Mouse (Mus musculus) liver, embryonic 16.5 days (tissue): ENCODE measurements around the gene Dpysl5. TPM values are rescaled to one million over a fixed set of nuclear protein-coding genes. Genes with fewer than 3 reads are reported as not detected.
"Not testable (repeated sequence)": the region's sequence is repeated elsewhere in the genome, so short reads cannot be mapped to it uniquely, and the experiment has no call there.

Experiments used
- ATAC-seq: fragments of 200-750 bp; cut with Nextera tagmentation; 2 replicates; pipeline ENCODE4 v1.8.0; 2017; ENCODE audit warnings: low read depth, mild to moderate bottlenecking, moderate number of reproducible peaks, moderate library complexity
- H3K27ac ChIP-seq: fragments of 300-500 bp; sonication (generic); 2 replicates; pipeline ENCODE4 v1.5.1; 2014; ENCODE audit warnings: mild to moderate bottlenecking, low read length
- H3K27me3 ChIP-seq: fragments of 300-500 bp; sonication (generic); 2 replicates; pipeline ENCODE4 v1.6.1; 2014; ENCODE audit warnings: low read depth, low read length, mixed read lengths; ENCODE audit not compliant: control insufficient read depth, insufficient read depth
- H3K36me3 ChIP-seq: fragments of 300-500 bp; sonication (generic); 2 replicates; pipeline ENCODE4 v1.6.1; 2014; ENCODE audit warnings: mild to moderate bottlenecking; ENCODE audit not compliant: control insufficient read depth, insufficient read depth
- H3K4me1 ChIP-seq: fragments of 300-500 bp; sonication (generic); 2 replicates; pipeline ENCODE4 v1.6.1; 2014; ENCODE audit warnings: low read depth, low read length, mixed read lengths; ENCODE audit not compliant: control insufficient read depth
- H3K4me2 ChIP-seq: fragments of 300-500 bp; sonication (generic); 2 replicates; pipeline ENCODE4 v1.6.1; 2014; ENCODE audit warnings: low read depth, low read length, mixed read lengths
- H3K4me3 ChIP-seq: fragments of 300-500 bp; sonication (generic); 2 replicates; pipeline ENCODE4 v1.5.1; 2014; ENCODE audit warnings: low read depth, mild to moderate bottlenecking, low read length
- H3K9ac ChIP-seq: fragments of 300-500 bp; sonication (generic); 2 replicates; pipeline ENCODE4 v1.6.1; 2014; ENCODE audit warnings: low read depth, low read length
- H3K9me3 ChIP-seq: fragments of 300-500 bp; sonication (generic); replicated peaks from 2 replicates; pipeline ENCODE4 v1.6.1; 2016; ENCODE audit warnings: low read length; ENCODE audit not compliant: control insufficient read depth
- WGBS: fragments of 180-500 bp; shearing (Covaris S2); extraction: QIAGEN DNeasy Blood & Tissue Kit; methylation state at CpG from one replicate; pipeline ENCODE4 v1.1.7; 2014; ENCODE audit not compliant: insufficient replicate concordance; 5-methylcytosine and 5-hydroxymethylcytosine counted together
- polyA plus RNA-seq: library from polyadenylated mRNA; unstranded; fragments of >200 nt; fragmentation: Nextera tagmentation; extraction: Ambion mirVana; gene quantifications from 2 replicates; pipeline ENCODE4 v1.2.1, GENCODE M21; 2015

Gene Dpysl5
- polyA plus RNA-seq, 1 experiment from 2014 or later = 0.32 TPM

DNA sequence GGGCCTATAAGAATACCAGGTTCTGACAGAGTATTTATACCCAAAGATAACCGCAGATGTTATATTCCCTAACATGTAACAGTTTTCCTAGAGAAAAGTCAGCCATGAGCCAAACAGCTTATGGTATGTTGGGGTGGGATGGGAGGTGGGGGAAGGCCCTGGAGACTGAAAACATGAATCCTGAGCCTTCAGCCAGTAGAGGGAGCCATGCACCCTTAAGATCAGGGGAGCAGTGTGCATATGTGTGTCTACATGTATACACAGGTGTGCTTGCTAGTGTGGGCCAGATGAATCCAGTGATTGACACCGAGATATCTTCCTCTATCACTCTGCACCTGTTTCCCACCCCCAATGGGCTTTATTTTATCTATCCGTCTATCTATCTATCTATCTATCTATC, 24.6 kb upstream of the Dpysl5 start:
- Histone ChIP-seq H3K4me3 (no peak overlapping the region), H3K4me1 (no peaks in the 10 kb centered on the region), H3K27me3 (no peaks in the 10 kb centered on the region), H3K9me3 (no peaks in the 10 kb centered on the region), H3K4me2 (no peak overlapping the region), H3K36me3 (no peaks in the 10 kb centered on the region), H3K27ac (no peak overlapping the region), H3K9ac (no peak overlapping the region)
- no peak for ATAC-seq
- 44% methylated on average over 3 of the region's 3 CpGs for WGBS

DNA sequence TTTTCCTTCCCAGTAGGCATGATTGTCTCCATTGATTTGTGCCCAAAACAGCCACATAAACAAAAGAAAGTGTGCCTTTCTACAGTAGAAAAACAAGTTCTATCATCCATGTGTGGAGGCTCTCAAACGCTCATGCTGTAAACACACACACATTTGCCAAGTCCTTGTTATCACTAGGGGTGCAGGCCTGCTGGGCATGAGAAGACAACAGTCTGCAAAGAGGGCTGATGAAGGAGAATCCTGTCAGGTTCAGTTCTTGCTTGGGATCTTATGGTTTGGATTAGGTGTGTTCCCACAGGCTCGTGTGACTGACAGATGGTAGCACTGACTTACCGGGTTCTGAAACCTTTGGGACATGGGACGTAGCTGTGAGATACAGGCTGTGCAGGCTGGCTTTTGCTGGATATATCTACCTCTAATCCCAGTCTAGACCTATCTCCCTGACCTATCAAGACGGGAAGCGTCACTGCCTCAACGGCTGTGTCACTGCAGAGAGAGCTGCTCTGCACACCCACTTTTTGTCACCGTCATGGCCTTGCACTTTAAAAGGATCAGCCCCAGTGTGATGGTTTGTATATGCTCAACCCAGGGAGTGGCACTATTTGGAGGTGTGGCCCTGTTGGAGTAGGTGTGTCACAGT, 10.9 kb upstream of the Dpysl5 start:
- Histone ChIP-seq H3K36me3 (no peaks in the 10 kb centered on the region), H3K4me2 (no peak overlapping the region), H3K9ac (no peak overlapping the region), H3K4me1 (no peaks in the 10 kb centered on the region), H3K27me3 (no peaks in the 10 kb centered on the region), H3K4me3 (no peak overlapping the region), H3K9me3 (no peaks in the 10 kb centered on the region), H3K27ac (no peak overlapping the region)
- no peak for ATAC-seq
- WGBS = 50% methylated on average over 8 of the region's 8 CpGs

DNA sequence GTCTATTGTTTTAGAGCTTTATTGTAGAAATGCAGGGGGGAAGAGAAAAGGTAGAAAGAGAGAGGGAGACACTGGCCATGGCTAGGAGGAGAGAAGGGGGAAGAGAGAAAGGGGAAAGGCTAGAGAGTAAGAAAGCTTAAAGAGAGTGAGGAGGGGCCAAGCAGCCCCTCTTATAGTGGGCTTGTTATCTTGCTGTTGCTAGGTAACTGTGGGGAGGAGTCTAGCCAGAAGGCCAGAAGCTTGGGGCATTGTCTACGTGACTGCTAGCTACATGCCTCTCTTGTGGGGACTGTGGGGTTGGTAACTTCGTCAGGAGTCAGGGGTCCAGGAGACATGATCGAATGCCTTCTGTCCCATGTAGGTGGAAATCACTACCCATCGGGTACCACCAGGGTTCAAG, 10.0 kb upstream of the Dpysl5 start:
- not testable (repeated sequence) for H3K9ac ChIP-seq, H3K27me3 ChIP-seq, H3K4me2 ChIP-seq, ATAC-seq, H3K9me3 ChIP-seq, H3K36me3 ChIP-seq, H3K27ac ChIP-seq, H3K4me3 ChIP-seq, H3K4me1 ChIP-seq
- 42% methylated on average over 4 of the region's 4 CpGs for WGBS

DNA sequence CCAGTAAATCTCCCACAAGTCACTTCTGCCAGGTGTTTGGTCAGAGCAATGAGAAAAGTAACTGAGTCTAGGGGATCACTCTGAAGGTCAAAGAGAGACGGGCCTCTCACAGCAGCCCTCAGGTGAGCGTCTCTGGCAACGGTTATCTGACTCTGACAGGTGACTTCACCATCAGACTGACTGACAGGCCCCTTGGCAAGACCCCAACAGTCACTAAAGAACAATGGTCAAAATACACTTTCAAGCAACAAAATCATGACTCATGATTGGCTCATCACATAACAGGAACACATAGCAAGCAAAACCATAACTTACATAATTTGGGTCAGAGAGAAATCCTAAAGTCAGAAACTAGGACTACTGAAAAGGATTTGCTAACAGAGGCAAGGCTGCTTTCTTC, 9.5 kb upstream of the Dpysl5 start:
- Histone ChIP-seq H3K4me1 (no peaks in the 10 kb centered on the region), H3K9ac (no peak overlapping the region), H3K4me2 (no peak overlapping the region), H3K27ac (no peak overlapping the region), H3K27me3 (no peaks in the 10 kb centered on the region), H3K36me3 (no peaks in the 10 kb centered on the region), H3K9me3 (no peaks in the 10 kb centered on the region), H3K4me3 (no peak overlapping the region)
- 52% methylated on average over 3 of the region's 3 CpGs for WGBS
- ATAC-seq = no peak

DNA sequence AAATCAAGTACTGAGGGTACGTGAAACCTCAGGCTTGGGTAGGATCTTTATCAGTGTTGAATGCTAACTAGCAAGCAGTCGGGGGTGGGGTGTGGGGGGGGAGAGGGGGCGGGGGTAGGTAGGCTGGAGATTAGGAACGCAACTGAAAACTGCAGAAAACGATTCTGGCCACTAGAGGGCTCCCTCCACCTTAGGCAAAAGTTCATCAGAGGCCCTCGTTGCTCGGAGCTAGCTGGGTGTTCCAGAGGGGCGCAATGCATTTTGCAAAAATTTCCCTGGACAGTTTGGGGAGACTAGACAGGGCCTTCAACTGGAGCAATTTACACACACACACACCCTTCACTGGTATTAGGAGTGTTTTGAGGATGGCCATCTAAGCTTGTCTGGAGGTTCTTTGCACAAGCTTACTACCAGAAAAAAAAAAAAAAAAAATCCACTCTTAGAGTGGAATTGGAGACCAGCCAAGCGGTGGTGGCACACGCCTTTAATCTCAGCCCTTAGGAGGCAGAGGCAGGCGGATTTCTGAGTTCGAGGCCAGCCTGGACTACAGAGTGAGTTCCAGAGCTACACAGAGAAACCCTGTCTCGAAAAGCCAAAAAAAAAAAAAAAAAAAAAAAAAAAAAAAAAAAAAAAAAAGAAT, 1.5 kb upstream of the Dpysl5 start:
- peaks cover 51% of the 10 kb centered on the region for H3K27me3 ChIP-seq
- ATAC-seq = no peak
- H3K4me1 ChIP-seq = peaks cover 11% of the 10 kb centered on the region; the same call in 1 of the 2 replicates
- no peak overlapping the region for H3K9ac ChIP-seq
- no peak overlapping the region for H3K4me2 ChIP-seq
- no peaks in the 10 kb centered on the region for H3K9me3 ChIP-seq
- H3K27ac ChIP-seq = no peak overlapping the region
- no peak overlapping the region for H3K4me3 ChIP-seq
- H3K36me3 ChIP-seq = no peaks in the 10 kb centered on the region
- WGBS = 6% methylated on average over 13 of the region's 13 CpGs

DNA sequence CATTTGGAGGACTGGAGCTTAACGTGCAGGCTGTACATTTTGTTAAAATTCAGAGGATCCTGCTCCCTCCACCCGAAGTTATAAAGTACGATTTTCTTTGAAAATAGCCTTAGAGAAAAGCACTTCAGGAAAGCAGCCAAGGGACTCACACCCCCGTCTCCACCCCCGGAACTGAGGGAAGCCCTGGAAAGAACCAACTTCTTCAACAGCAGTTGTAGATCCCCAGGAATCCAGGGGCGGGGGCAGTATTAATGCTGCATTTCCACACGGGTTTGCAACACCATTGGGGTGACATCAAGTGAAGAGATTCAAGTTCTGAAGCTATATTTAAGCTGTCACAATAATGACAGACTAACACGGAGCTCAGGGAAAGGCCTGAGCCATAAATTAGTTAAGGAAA, 878 bp upstream of the Dpysl5 start:
- Histone ChIP-seq H3K27ac (no peak overlapping the region), H3K27me3 (peaks cover 55% of the 10 kb centered on the region), H3K4me2 (no peak overlapping the region), H3K4me3 (no peak overlapping the region), H3K9me3 (no peaks in the 10 kb centered on the region), H3K9ac (no peak overlapping the region), H3K36me3 (no peaks in the 10 kb centered on the region), H3K4me1 (peaks cover 11% of the 10 kb centered on the region; the same call in 1 of the 2 replicates)
- ATAC-seq = no peak
- WGBS = 24% methylated on average over 8 of the region's 8 CpGs

- WGBS = 1% methylated on average over 14 of the region's 14 CpGs
- peak; percentile 2; the same call in 1 of the 2 replicates for ATAC-seq
- H3K27me3 ChIP-seq = peaks cover 61% of the 10 kb centered on the region
These were observed 632 bp downstream of the Dpysl5 start for GRCm38 (mm10) chr5:30712002-30712390.

GRCm38 (mm10) chr5:30712441-30713298, 1.3 kb downstream of the Dpysl5 start:
- peaks cover 11% of the 10 kb centered on the region; the same call in 1 of the 2 replicates for H3K4me1 ChIP-seq
- peak overlapping the region; percentile 68 for H3K4me2 ChIP-seq
- peaks cover 61% of the 10 kb centered on the region for H3K27me3 ChIP-seq
- no peak for ATAC-seq
- 2% methylated on average over 43 of the region's 43 CpGs for WGBS
- no peak overlapping the region for H3K27ac ChIP-seq
- no peaks in the 10 kb centered on the region for H3K36me3 ChIP-seq
- no peak overlapping the region for H3K9ac ChIP-seq
- H3K9me3 ChIP-seq = no peaks in the 10 kb centered on the region
- peak overlapping the region; percentile 51 for H3K4me3 ChIP-seq

More at GRCm38 (mm10) chr5:30712002-30712390, 632 bp downstream of the Dpysl5 start:
- H3K4me3 ChIP-seq = peak overlapping the region; percentile 51
- H3K4me2 ChIP-seq = peak overlapping the region; percentile 68
- H3K9ac ChIP-seq = no peak overlapping the region; the same call in 1 of the 2 replicates
- no peaks in the 10 kb centered on the region for H3K9me3 ChIP-seq
- no peak overlapping the region for H3K27ac ChIP-seq
- peaks cover 11% of the 10 kb centered on the region; the same call in 1 of the 2 replicates for H3K4me1 ChIP-seq
- H3K36me3 ChIP-seq = no peaks in the 10 kb centered on the region
